Mouse (Mus musculus) embryonic facial prominence, embryonic 11.5 days (tissue): Measurements from ENCODE around the gene P4htm. TPM values are rescaled to one million over a fixed set of nuclear protein-coding genes. Genes with fewer than 3 reads are reported as not detected.

ENCODE experiments used
- microRNA counts: library from miRNA; unstranded; fragments of <30 nt; microRNA quantifications from one replicate; lab custom pipeline; 2016
- microRNA-seq: library from miRNA; unstranded; fragments of <30 nt; microRNA quantifications from one replicate; pipeline ENCODE4, GENCODE M21; 2016; ENCODE audit warnings: borderline number of aligned reads
- polyA plus RNA-seq: library from polyadenylated mRNA; unstranded; fragments of >200 nt; fragmentation: Nextera tagmentation; extraction: Ambion mirVana; gene quantifications from 2 replicates; pipeline ENCODE4 v1.2.1, GENCODE M21; 2014

Gene P4htm
- polyA plus RNA-seq, 1 experiment from 2014 or later = 6.4 TPM

MicroRNA genes within 50 kb of the gene (microRNA counts, 519-probe panel; counts per million panel counts)
- microRNA mmu-miR-191 (lab: Ali Mortazavi, UCI) = 3,714 counts per million, percentile 55 among the panel's probes with 10 or more counts
- microRNA mmu-miR-425 (lab: Ali Mortazavi, UCI) = 2,891 counts per million, percentile 36 among the panel's probes with 10 or more counts

Small RNA genes within 50 kb of the gene (microRNA-seq; reads per million reads assigned to microRNA genes)
- not detected for gene Gm24083
- gene Mir191 = not detected
- 2,667 reads per million, percentile 80 among the genes with 10 or more reads in this experiment for gene Mir425

Other genes with a start within 250 kb of the P4htm start
- gene Usp4, start 249.8 kb downstream of the P4htm start, polyA plus RNA-seq = 128 and 149 TPM in 2 replicates
- 0.59 and 0.76 TPM in 2 replicates for gene 1700102P08Rik, start 204.9 kb downstream of the P4htm start, polyA plus RNA-seq
- 1.5 and 1.7 TPM in 2 replicates for gene Ccdc36, start 169.2 kb downstream of the P4htm start, polyA plus RNA-seq
- gene BC048562, start 161.2 kb downstream of the P4htm start, polyA plus RNA-seq = not detected in 2 replicates
- gene Ccdc71, start 137.1 kb downstream of the P4htm start, polyA plus RNA-seq = 49.1 and 63.2 TPM in 2 replicates
- 19.0 and 22.4 TPM in 2 replicates for gene Klhdc8b, start 136.1 kb downstream of the P4htm start, polyA plus RNA-seq
- gene Lamb2, start 117.9 kb downstream of the P4htm start, polyA plus RNA-seq = 15.3 and 15.4 TPM in 2 replicates
- 52.5 and 59.2 TPM in 2 replicates for gene Usp19, start 107.1 kb downstream of the P4htm start, polyA plus RNA-seq
- gene Qars, start 90.0 kb downstream of the P4htm start, polyA plus RNA-seq = 130 and 138 TPM in 2 replicates
- 165 and 168 TPM in 2 replicates for gene Qrich1, start 80.9 kb downstream of the P4htm start, polyA plus RNA-seq
- 242 and 248 TPM in 2 replicates for gene Impdh2, start 37.4 kb downstream of the P4htm start, polyA plus RNA-seq
- gene Ndufaf3, start 30.2 kb downstream of the P4htm start, polyA plus RNA-seq = 48.4 and 49.0 TPM in 2 replicates
- gene Dalrd3, start 27.8 kb downstream of the P4htm start, polyA plus RNA-seq = 167 and 185 TPM in 2 replicates
- gene Wdr6, start 18.9 kb downstream of the P4htm start, polyA plus RNA-seq = 118 and 130 TPM in 2 replicates
- 44.1 and 48.4 TPM in 2 replicates for gene Arih2, start 51.7 kb upstream of the P4htm start, polyA plus RNA-seq
- gene Slc25a20, start 64.4 kb upstream of the P4htm start, polyA plus RNA-seq = 30.8 and 34.5 TPM in 2 replicates
- 36.2 and 37.9 TPM in 2 replicates for gene Prkar2a, start 91.6 kb upstream of the P4htm start, polyA plus RNA-seq
- gene Ip6k2, start 186.1 kb upstream of the P4htm start, polyA plus RNA-seq = 113 and 118 TPM in 2 replicates
- 9.1 and 12.1 TPM in 2 replicates for gene Nckipsd, start 210.7 kb upstream of the P4htm start, polyA plus RNA-seq
- gene Celsr3, start 228.7 kb upstream of the P4htm start, polyA plus RNA-seq = 1.0 and 1.2 TPM in 2 replicates